Mouse (Mus musculus): ENCODE data around the gene Dgki.

DNA sequence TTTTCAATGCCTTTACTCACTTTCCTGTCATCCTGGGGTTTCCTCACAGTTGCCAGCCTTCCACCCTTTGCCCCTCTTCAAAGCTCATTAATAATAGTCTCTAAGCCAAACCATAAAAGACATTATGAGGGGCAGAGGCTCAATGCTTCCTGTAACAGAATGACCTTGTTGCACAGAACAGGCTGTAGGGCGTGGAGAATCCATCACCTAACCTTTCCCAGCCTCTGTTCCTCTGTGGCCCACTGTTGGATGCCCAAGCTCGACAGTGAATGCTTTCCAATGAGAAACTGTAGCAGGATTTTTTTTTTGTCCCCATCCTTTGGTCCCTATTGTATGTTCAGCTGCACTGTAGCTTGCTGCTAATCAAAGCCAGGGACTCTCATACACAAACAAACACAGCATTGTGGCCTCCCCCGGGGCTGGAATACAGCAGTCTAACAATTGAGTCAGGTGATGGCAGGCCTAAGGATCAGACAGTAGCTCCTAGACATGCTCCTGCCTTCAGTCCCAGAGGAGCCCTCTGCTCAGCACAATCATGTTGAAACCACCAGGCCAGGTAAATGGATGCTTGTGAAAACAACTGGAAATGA is 502.8 kb downstream of the Dgki start:
- TF ChIP-seq EP300 (IDR thresholded peaks at IDR 0.05; ENCODE audit: low read depth), result no peak
- no peak for TF ChIP-seq CTCF (IDR thresholded peaks at IDR 0.05; ENCODE audit: low read depth)

Data from liver, embryonic 14.5 days (tissue).